Mouse (Mus musculus) heart, postnatal 25 days (tissue): ENCODE measurements around the gene Olfr1204. TPM values are rescaled to one million over a fixed set of nuclear protein-coding genes. Genes with fewer than 3 reads are reported as not detected.

ENCODE experiments used
- DNase-seq: peaks from one replicate; pipeline ENCODE4 v3.0.0; 2022; ENCODE audit warnings: low spot score
- intact Hi-C: fragments of 180-260 bp; cut with DNase I; formaldehyde crosslinking; loops from one replicate; pipeline ENCODE4 v1.15.1; 2025
- total RNA-seq, 2 experiments: library from RNA; stranded (reverse); gene quantifications; 2 replicates each; pipeline ENCODE4 v1.2.3; 2021

Gene Olfr1204
- not detected for total RNA-seq

GRCm38 (mm10) chr2:88848992-88849391 is at the start of gene Olfr1204:
TSS of gene Olfr1204 (plus strand) at chr2:88849292.
- DNase-seq = no peak
- intact Hi-C loops = no loop called here

- no peak for DNase-seq
- intact Hi-C loops = no loop called here
Measured at GRCm38 (mm10) chr2:88814196-88814595, 34.9 kb upstream of the Olfr1204 start, which contains the start of gene Olfr1202. TSS of gene Olfr1202 (plus strand) at chr2:88814496.

GRCm38 (mm10) chr2:88829437-88829836 is 19.7 kb upstream of the Olfr1204 start, which contains the start of gene Olfr1205:
TSS of gene Olfr1205 (plus strand) at chr2:88829737.
- intact Hi-C loops = no loop called here
- DNase-seq = no peak

GRCm38 (mm10) chr2:88838477-88838876 is 10.6 kb upstream of the Olfr1204 start:
- DNase-seq = no peak
- intact Hi-C loops = no loop called here

- intact Hi-C loops = no loop called here
- DNase-seq = no peak
Measured at GRCm38 (mm10) chr2:88862931-88863330, 13.8 kb downstream of the Olfr1204 start, which contains the start of gene Olfr1206. TSS of gene Olfr1206 (plus strand) at chr2:88863231.

GRCm38 (mm10) chr2:88902211-88902610 is 53.1 kb downstream of the Olfr1204 start, which contains the start of gene Olfr1208:
TSS of gene Olfr1208 (minus strand) at chr2:88902311.
- intact Hi-C loops = no loop called here
- no peak for DNase-seq

Other genes with a start within 250 kb of the Olfr1204 start
- gene Olfr1191-ps1, start 208.8 kb upstream of the Olfr1204 start, total RNA-seq = not detected
- not detected for gene Olfr1192-ps1, start 200.8 kb upstream of the Olfr1204 start, total RNA-seq
- not detected for gene Olfr1193, start 173.7 kb upstream of the Olfr1204 start, total RNA-seq
- gene Olfr1195, start 160.1 kb upstream of the Olfr1204 start, total RNA-seq = not detected
- not detected for gene Olfr1196, start 144.7 kb upstream of the Olfr1204 start, total RNA-seq
- gene Olfr1197, start 116.9 kb upstream of the Olfr1204 start, total RNA-seq = not detected
- not detected for gene Olfr1198, start 97.9 kb upstream of the Olfr1204 start, total RNA-seq
- gene Olfr1199, start 88.8 kb upstream of the Olfr1204 start, total RNA-seq = not detected
- gene Olfr1200, start 78.8 kb upstream of the Olfr1204 start, total RNA-seq = not detected
- gene Olfr1201, start 56.3 kb upstream of the Olfr1204 start, total RNA-seq = not detected
- gene Olfr1202, start 34.8 kb upstream of the Olfr1204 start, total RNA-seq = not detected
- not detected for gene Olfr1205, start 19.6 kb upstream of the Olfr1204 start, total RNA-seq
- not detected for gene Olfr1206, start 13.9 kb downstream of the Olfr1204 start, total RNA-seq
- gene Olfr1208, start 53.0 kb downstream of the Olfr1204 start, total RNA-seq = not detected
- not detected for gene Olfr1209, start 65.9 kb downstream of the Olfr1204 start, total RNA-seq
- gene Olfr1211, start 88.8 kb downstream of the Olfr1204 start, total RNA-seq = not detected
- not detected for gene Olfr1212, start 104.7 kb downstream of the Olfr1204 start, total RNA-seq
- gene Gm13762, start 131.0 kb downstream of the Olfr1204 start, total RNA-seq = not detected
- not detected for gene Olfr1214, start 143.4 kb downstream of the Olfr1204 start, total RNA-seq
- not detected for gene Olfr1215, start 157.7 kb downstream of the Olfr1204 start, total RNA-seq
- gene Olfr1216, start 169.0 kb downstream of the Olfr1204 start, total RNA-seq = not detected
- gene Olfr1217, start 182.8 kb downstream of the Olfr1204 start, total RNA-seq = not detected
- gene Olfr1218, start 211.9 kb downstream of the Olfr1204 start, total RNA-seq = not detected
- gene Olfr1219, start 234.2 kb downstream of the Olfr1204 start, total RNA-seq = not detected